Mouse (Mus musculus) hindbrain, postnatal 0 days (tissue): ENCODE measurements around the gene Prx. TPM values are rescaled to one million over a fixed set of nuclear protein-coding genes. Genes with fewer than 3 reads are reported as not detected.

Source experiments
- ATAC-seq: fragments of 200-750 bp; cut with Nextera tagmentation; 2 replicates; pipeline ENCODE4 v1.8.0; 2017; ENCODE audit warnings: mild to moderate bottlenecking, moderate TSS enrichment, moderate library complexity
- DNase-seq: peaks from one replicate; pipeline ENCODE4 v3.0.0-alpha.2; 2015; ENCODE audit warnings: low spot score
- H3K27ac ChIP-seq: fragments of 300-500 bp; sonication (generic); 2 replicates; pipeline ENCODE4 v1.5.1; 2014; ENCODE audit warnings: mild to moderate bottlenecking
- H3K27me3 ChIP-seq: fragments of 300-500 bp; sonication (generic); 2 replicates; pipeline ENCODE4 v1.6.1; 2014; ENCODE audit warnings: low read length, mixed read lengths; ENCODE audit not compliant: insufficient read depth
- H3K36me3 ChIP-seq: fragments of 300-500 bp; sonication (generic); 2 replicates; pipeline ENCODE4 v1.6.1; 2014; ENCODE audit warnings: low read length, mixed read lengths; ENCODE audit not compliant: insufficient read depth
- H3K4me1 ChIP-seq: fragments of 300-500 bp; sonication (generic); 2 replicates; pipeline ENCODE4 v1.6.1; 2014; ENCODE audit warnings: antibody characterized with exemption, low read length, mixed read lengths; ENCODE audit not compliant: insufficient read depth
- H3K4me2 ChIP-seq: fragments of 300-500 bp; sonication (generic); 2 replicates; pipeline ENCODE4 v1.6.1; 2014; ENCODE audit warnings: low read depth, mild to moderate bottlenecking, low read length, moderate library complexity, mixed read lengths
- H3K4me3 ChIP-seq: fragments of 300-500 bp; sonication (generic); 2 replicates; pipeline ENCODE4 v1.5.1; 2014; ENCODE audit warnings: low read length
- H3K9ac ChIP-seq: fragments of 300-500 bp; sonication (generic); replicated peaks from 2 replicates; pipeline ENCODE4 v1.6.1; 2014; ENCODE audit warnings: mild to moderate bottlenecking, low read length, moderate library complexity, mixed read lengths
- H3K9me3 ChIP-seq: fragments of 300-500 bp; sonication (generic); 2 replicates; pipeline ENCODE4 v1.6.1; 2016; ENCODE audit warnings: low read length, mixed read lengths
- CTCF ChIP-seq: IDR thresholded peaks from 2 replicates; pipeline ENCODE4 v1.5.1; 2016; ENCODE audit warnings: antibody characterized with exemption, control low read depth, low read depth
- WGBS: fragments of 180-500 bp; shearing (Covaris S2); extraction: QIAGEN DNeasy Blood & Tissue Kit; methylation state at CpG from one replicate; pipeline ENCODE4 v1.1.7; 2014; 5-methylcytosine and 5-hydroxymethylcytosine counted together
- polyA plus RNA-seq: library from polyadenylated mRNA; unstranded; fragments of >200 nt; fragmentation: Nextera tagmentation; extraction: Ambion mirVana; gene quantifications from 2 replicates; pipeline ENCODE4 v1.2.1, GENCODE M21; 2015
- total RNA-seq: library from RNA; depleted of rRNA; stranded (reverse); fragments of >200 nt; gene quantifications from 2 replicates; pipeline ENCODE4 v1.2.3, GENCODE M21; 2014

The Prx gene
- total and polyA plus RNA-seq, 2 experiments from 2014 or later, result 2.1 TPM

GRCm38 (mm10) chr7:27460477-27460876 is 38.6 kb upstream of the Prx start:
- no peaks in the 10 kb centered on the region for H3K4me1 ChIP-seq
- ATAC-seq (no peak), DNase-seq (no peak)
- no peaks in the 10 kb centered on the region for H3K27me3 ChIP-seq
- TF ChIP-seq CTCF, result no peak
- WGBS, result 84% methylated on average over 6 of the region's 6 CpGs
- no peak overlapping the region for H3K27ac ChIP-seq
- no peaks in the 10 kb centered on the region for H3K9me3 ChIP-seq
- H3K4me2 ChIP-seq, result no peak overlapping the region
- H3K9ac ChIP-seq, result no peak overlapping the region
- no peak overlapping the region for H3K4me3 ChIP-seq
- H3K36me3 ChIP-seq, result no peaks in the 10 kb centered on the region

- ATAC-seq, result no peak
- WGBS, result 32% methylated on average over 4 of the region's 4 CpGs
- H3K4me3 ChIP-seq, result no peak overlapping the region
These were observed 31.5 kb upstream of the Prx start for GRCm38 (mm10) chr7:27467648-27468047.

GRCm38 (mm10) chr7:27471390-27472120 is 27.6 kb upstream of the Prx start:
- TF ChIP-seq CTCF, result no peak
- H3K4me3 ChIP-seq, result no peak overlapping the region
- no peak for ATAC-seq
- no peak overlapping the region for H3K9ac ChIP-seq
- H3K27ac ChIP-seq, result no peak overlapping the region
- no peaks in the 10 kb centered on the region for H3K4me1 ChIP-seq
- H3K9me3 ChIP-seq, result no peaks in the 10 kb centered on the region
- H3K36me3 ChIP-seq, result peaks cover 3% of the 10 kb centered on the region; the same call in 1 of the 2 replicates
- no peaks in the 10 kb centered on the region for H3K27me3 ChIP-seq
- no peak for DNase-seq
- WGBS, result 93% methylated on average over 11 of the region's 11 CpGs
- no peak overlapping the region for H3K4me2 ChIP-seq

More at GRCm38 (mm10) chr7:27467648-27468047, 31.5 kb upstream of the Prx start:
- Histone ChIP-seq H3K36me3 (no peaks in the 10 kb centered on the region), H3K4me1 (no peaks in the 10 kb centered on the region), H3K27ac (no peak overlapping the region), H3K9me3 (no peaks in the 10 kb centered on the region), H3K4me2 (no peak overlapping the region), H3K9ac (no peak overlapping the region), H3K27me3 (no peaks in the 10 kb centered on the region)
- DNase-seq, result peak; percentile 21
- TF ChIP-seq CTCF, result no peak

GRCm38 (mm10) chr7:27472596-27472995 is 26.5 kb upstream of the Prx start:
- H3K9me3 ChIP-seq, result no peaks in the 10 kb centered on the region
- peak overlapping the region; percentile 28; the same call in 1 of the 2 replicates for H3K9ac ChIP-seq
- peak overlapping the region; percentile 63 for H3K4me2 ChIP-seq
- no peak for TF ChIP-seq CTCF
- ATAC-seq (no peak), DNase-seq (no peak)
- H3K36me3 ChIP-seq, result peaks cover 7% of the 10 kb centered on the region; the same call in 1 of the 2 replicates
- H3K27ac ChIP-seq, result peak overlapping the region; percentile 85
- no peaks in the 10 kb centered on the region for H3K27me3 ChIP-seq
- no peaks in the 10 kb centered on the region for H3K4me1 ChIP-seq
- 38% methylated on average over 7 of the region's 7 CpGs for WGBS
- H3K4me3 ChIP-seq, result peak overlapping the region; percentile 49

- H3K9me3 ChIP-seq, result no peaks in the 10 kb centered on the region
- H3K27me3 ChIP-seq, result no peaks in the 10 kb centered on the region
- peak within 1 kb of the TSS; percentile 49 for H3K4me3 ChIP-seq
- TF ChIP-seq CTCF, result 0 out of 2 replicates have a peak, but pooled peaks have one; percentile 9
- DNase-seq (peak; percentile 98), ATAC-seq (peak; percentile 95)
- WGBS, result under 1% methylated on average over 36 of the region's 36 CpGs
- no peaks in the 10 kb centered on the region for H3K4me1 ChIP-seq
- peak within 1 kb of the TSS; percentile 63 for H3K4me2 ChIP-seq
- H3K27ac ChIP-seq, result peak within 1 kb of the TSS; percentile 85
- peaks cover 7% of the 10 kb centered on the region; the same call in 1 of the 2 replicates for H3K36me3 ChIP-seq
- H3K9ac ChIP-seq, result peak within 1 kb of the TSS; percentile 59
These were observed 25.8 kb upstream of the Prx start, which contains the start of gene Sertad3 for GRCm38 (mm10) chr7:27473156-27473834. Gene Sertad3, plus strand, starts transcription at chr7:27473768.

- Histone ChIP-seq H3K4me2 (peak overlapping the region; percentile 63), H3K9me3 (no peaks in the 10 kb centered on the region), H3K27ac (peak overlapping the region; percentile 85), H3K27me3 (no peaks in the 10 kb centered on the region), H3K36me3 (peaks cover 7% of the 10 kb centered on the region; the same call in 1 of the 2 replicates), H3K9ac (peak overlapping the region; percentile 59), H3K4me3 (peak overlapping the region; percentile 49), H3K4me1 (no peaks in the 10 kb centered on the region)
- DNase-seq (no peak), ATAC-seq (no peak)
- no peak for TF ChIP-seq CTCF
- under 1% methylated on average over 34 of the region's 34 CpGs for WGBS
These were observed 25.2 kb upstream of the Prx start for GRCm38 (mm10) chr7:27473835-27474489.
